Mouse (Mus musculus) T-cell, adult 2 months (primary cell): ENCODE results near the gene Tlk2.
A peak's percentile ranks its signal among the peaks of the same experiment; 100 is the strongest.

Source experiments
- DNase-seq: peaks from one replicate; pipeline ENCODE4 v3.0.0; 2022; ENCODE audit warnings: low spot score

Tlk2 gene

DNA sequence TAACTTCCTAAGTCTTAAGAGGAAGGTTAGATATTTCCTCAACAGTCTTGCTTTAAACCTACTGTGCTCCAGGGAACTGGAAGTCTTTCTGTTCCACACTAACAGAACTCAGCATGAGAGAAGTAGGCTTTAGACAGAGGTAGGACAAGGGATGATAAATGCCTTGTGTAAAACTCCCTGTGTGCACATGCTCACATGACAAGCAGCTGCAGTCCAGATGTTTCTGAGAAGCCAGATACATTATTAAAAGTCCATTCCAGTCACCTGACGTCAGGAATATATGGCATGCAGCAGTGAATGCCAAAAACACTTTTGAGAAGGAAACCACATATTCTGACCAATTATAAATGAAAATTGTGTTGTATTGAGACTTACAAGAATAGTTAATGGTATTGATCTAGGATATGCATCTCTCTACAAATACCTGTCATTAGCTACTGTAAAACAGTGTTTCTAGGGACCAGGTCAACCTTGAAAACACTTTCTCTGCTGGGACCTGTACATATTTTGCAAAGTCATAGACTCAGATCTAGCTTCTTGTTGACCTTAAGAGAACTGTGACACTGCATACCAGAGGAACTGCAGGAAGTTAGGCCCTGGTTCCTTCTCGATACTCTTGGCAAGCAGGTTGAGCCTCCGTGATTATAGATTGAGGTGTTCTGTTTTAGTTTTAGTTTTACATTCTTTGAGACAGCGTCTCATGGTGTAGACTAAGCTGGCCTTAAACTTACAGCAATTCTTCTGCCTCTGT, 83.2 kb downstream of the Tlk2 start:
- no peak for DNase-seq

DNA sequence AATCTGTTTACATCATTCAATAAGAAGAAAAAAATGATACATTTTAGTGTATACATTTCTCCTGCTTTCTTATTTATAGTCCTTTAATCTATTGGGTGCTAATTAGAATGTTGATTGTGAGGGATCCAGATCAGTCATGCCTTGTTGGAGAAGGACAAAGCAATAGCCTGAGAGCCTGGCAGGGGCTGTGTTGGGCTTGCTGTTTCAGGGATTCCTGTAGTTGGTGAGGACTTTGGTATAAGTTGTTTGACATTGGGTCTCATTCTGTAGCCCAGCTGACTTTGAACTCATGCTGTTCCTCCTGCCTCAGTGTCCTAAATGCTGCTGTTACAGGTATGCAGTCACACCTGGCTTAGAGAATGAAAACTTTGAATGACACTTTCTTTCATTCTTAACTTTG, 85.9 kb downstream of the Tlk2 start:
- no peak for DNase-seq

DNA sequence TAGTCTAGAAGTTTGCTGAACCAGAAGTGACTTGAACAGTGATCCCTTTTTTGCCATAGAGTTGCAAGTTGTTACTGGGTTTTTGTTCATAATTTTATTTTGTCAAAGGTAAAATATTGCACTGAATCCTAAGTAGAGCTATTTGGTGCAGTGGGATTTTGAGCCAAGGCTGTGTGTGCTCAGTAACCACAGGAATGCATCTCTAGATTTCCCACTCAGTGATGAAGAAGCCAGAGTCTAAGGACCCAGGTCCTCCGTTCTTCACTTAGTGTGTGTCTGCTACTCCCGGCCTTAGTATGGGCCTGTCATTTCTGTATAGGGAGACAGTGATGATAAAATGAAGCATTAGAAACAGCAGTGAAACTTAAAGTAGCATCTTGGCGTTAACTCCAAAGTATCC, 86.4 kb downstream of the Tlk2 start:
- no peak for DNase-seq

DNA sequence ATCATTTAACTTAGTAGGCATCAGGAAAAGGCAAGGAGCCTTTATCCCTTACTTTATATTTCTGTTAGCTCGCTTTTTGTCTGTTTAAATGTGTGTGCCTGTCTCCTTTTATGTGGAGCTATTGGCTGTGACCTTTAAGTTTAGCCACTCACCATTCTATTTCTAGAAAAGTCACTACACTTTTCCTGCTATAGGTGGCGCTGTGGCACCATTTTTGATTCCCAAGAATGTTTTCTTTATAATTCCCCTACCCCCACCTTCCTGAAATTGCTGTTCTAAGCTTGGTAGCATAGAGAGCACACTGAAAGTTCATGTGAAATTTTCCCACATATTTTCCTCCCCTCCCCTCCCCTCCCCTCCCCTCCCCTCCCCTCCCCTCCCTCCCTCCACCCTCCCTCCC, 91.5 kb downstream of the Tlk2 start:
- peak; percentile 16 for DNase-seq

DNA sequence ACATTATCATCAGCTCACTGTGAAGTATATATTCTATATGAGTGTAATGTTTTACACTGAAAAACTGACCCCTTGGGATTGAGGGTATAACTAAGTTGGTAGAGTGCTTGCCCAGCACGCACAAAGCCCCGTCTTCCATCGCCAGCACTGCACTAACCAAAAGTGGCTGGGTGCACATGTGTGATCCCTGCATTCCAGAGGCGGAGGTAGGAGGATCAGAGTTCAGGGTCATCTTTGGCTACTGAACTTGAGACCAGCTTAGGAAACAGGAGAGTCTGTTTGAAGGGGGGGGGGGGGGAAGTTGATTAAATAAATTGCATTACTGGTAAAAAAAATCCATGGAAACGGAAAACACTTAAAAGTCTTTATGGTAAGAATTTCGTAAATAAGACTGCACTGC, 101.8 kb downstream of the Tlk2 start:
- DNase-seq, result no peak

DNA sequence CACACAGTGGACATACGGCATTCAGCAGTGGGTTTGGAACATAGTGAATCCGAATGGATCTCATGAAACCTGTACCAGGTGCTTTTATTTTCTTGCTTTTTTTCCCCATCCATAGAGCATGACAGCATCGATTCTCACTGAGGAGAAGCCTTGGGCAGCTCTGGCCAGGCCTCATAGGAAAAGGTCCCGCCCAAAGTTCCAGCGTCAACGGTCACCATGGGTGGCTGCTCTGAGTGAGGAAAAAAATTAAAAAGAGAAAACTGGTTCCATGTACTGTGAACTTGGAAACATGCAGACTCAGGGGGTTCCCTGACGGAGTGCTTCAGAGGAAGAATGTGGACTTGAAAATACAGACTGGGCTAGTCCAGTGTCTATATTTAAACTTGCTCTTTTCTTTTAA, 102.7 kb downstream of the Tlk2 start:
- no peak for DNase-seq

DNA sequence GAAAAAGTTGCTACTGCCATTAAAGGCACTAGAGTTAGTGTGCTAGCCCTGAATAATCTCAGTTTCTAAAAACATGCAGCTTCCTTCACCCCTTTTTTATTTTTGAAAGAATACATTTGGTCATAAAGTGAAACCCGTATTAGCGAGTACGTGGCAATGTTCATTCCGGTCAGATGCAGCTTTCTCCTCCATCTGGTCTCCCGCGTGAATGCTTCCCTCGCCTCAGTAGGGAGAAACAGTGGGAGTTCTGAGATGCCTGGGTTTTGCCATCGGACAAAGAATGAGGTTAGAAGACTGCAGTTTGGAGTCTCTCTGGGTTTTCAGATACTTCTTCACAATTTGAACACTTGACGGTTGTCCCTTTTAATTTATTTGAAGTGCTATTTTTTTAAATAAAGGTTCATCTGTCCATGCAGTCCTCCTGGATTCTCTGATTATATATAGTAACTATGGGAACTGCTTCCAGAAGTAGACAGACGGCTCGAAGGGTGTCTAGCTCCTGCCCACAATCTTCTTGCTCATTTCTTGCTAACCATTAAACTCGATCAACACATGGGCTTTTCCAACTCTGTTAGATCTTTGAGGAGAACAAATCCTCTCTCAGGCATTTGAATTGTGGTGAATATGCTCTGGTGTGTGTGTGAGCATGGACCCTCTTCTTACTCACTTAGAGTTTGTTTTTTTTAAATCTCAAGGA, 103.3 kb downstream of the Tlk2 start:
- no peak for DNase-seq

DNA sequence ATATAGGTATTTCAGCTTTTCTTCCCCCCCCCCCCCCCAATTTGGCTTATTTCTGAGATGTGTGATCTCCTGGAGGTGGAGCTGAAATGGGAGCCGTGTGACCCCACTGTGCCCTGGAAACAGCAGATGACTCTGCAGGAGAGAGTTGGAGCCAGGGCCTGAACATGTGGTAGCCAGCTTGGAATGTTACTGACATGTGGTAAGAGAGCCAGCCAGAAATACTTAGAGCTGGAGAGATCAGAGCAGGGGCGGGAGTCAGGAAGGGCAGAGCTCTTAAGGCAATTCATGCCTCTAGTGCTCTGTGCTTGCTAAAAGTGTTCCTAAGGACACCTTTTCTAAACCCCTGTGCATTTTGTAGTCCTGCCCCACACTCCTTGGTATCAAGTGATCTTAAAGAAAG, 103.9 kb downstream of the Tlk2 start:
- no peak for DNase-seq

DNA sequence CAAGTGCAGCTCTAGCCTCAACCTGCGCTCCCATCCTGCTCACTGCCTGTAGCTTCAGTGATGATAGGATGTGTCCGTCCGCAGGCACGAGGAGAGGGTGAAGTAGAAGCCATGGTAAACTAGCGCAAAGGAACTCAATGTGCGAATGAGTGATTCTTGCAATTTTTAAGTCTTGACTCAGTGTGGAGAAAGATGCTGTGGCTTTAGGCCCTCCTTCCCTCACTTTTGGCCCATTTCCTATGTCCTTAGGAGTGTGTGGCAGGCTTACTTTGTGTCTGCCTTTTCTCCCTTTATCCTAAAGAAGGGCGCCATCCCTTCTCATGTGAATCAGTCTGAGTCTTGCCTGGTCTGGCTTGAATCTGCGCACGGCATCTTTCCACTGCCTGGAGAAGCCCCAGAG, 104.4 kb downstream of the Tlk2 start:
- no peak for DNase-seq

DNA sequence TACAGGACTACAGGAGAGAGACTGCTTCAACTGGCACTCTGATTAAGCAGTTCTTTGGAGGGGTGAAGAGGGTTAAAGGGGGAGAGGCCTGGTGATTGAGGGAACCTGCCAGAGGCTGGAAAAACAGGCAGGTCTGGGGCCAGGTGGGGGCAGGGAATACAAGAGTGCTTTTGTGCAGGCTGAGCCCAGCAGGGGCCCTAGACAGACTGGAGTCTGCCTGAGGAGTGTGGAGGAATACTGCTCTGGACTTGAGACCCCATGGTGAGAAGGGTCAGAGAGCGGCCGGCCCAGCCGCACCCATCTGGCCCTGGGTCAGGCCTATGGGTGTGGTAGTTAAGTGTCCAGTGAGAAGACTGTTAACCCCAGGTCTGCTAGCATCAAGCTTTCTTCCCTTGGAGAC, 107.1 kb downstream of the Tlk2 start:
- DNase-seq, result no peak

DNA sequence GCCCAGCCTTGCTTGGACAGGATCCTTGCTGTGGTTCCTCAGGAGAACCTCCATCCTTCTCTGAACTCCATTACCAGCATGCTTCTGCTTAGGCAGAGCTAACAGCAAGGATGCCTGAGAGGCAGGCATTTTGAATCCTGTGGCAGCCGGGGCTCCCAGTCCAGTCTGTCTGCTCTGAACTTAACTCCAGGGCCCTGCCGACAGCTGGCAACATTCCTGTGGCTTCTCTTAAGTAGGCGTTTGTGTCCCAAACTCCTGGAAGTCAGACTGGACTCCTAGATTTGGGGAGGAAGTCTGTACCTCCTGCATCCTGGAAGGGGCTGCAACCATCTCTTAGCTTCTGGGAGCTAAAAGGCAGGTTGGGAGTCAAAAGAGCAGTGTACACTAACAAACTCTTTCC, 110.8 kb downstream of the Tlk2 start:
- no peak for DNase-seq

DNA sequence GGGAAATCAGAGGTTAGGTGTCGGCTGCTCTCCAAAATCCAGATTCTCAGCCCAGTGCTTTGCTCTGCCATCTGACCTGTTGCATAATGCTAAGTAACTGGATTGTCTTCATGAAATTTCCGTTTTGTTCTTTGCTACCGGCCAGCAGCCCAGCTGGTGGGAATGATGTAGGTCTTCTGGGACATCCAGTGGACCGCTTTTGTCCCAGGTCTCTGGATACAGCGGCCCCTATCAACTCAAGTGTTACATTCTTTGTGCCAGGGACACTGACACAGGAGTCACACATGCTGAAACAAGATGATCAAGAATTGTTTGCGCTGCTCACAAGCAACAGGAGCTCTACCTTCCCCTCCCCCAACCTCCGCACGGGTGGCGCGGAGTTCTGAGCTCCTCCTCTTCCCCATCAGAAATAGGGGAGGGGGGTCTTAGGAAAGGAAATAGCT, 113.1 kb downstream of the Tlk2 start:
- no peak for DNase-seq

DNA sequence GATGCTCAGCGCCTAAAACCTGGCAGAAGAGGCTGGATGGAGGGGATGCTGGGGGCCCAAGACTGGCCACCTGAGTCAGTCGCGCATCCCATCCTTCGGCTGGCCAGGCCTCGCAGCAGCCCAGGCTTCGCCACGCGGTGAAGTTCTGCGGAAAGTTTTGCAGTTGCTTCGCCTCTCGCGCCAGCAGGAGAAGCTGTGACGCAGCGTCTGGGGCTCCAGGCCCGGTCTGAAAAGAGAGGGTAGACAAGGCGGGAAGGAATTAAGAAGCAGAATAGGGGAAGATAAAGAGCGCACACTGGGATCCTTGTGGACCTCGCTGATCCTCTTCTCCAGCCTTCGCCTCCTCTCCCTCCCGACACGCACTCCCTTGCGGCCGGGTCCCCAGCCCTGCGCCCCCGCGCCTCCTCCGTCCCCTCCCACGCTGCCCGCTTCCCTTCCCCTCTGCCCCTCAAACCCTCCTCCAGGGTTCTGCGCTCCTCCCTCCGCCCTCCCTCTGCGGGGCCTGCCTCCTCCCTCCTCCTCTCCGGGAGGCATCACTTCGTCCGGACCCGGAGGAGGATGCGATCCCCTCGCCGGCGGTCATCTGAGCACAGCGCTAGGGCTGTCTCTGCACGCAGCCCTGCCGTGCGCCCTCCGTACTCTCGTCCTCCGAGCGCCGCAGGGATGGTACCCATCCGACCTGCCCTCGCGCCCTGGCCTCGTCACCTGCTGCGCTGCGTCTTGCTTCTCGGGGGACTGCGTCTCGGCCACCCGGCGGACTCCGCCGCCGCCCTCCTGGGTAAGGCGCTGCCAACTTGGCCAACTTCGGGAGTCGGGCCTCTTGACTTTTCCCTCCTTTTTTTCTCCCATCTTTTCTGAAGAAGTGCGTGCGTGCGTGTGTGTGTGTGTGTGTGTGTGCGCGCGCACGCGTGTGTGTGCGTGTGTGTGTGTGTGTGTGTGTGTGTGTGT, 113.8 kb downstream of the Tlk2 start, which contains the start of gene Mrc2:
Mrc2 (plus strand) TSS at position 520 of the 948 bp plus-strand sequence.
- no peak for DNase-seq

DNA sequence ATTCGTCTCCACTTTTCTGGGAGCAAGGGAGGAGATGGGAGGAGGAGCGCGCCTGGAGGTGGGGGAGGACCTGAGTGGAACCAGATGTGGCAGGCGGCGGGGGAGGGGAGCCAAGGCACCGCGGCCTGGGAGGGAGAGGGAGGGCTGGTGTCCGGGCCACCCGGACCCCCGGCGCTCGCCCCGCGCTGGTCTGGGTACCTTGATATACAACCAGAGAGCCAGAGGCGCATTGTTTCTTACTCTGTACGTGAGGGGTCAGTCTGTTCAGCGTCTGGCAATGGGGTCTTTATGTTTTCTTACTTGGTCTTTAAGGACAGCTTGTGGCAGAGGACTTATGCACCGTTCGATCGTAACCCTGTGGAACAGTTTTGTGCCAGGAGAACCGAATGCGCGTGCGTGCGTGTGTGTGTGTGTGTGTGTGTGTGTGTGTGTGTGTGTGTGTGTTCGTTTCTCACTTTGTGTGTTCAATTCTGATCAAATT, 114.5 kb downstream of the Tlk2 start:
- DNase-seq, result no peak

DNA sequence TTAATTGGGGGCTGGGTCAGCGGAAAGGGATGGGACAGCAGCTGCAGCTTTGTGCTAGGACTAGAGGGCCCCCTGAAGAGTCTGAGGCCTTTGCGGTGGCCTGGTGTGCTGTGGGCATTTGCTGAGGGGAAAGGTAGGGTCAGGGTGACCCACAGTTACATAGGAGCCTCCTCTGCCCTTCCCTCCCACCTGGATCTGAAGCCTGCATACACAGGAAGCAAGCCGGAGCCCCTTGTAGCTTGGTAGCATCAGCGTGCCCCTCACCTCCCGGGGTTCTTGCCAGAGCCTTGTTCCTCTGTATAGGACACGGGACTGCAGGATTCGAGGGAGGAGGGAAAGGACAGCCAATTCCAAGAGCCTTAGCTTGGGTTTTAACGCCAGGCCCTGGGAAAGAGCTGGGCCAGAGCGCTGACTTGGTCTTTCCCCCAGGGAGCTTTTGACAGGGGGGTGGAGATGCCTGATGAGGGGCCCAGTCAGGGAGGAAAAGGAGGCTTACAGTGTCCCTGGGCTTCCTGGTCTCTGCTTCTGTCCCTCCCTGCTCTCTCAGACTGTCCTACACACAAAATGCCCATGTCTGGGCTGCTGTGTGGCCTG, 115.4 kb downstream of the Tlk2 start:
- no peak for DNase-seq

DNA sequence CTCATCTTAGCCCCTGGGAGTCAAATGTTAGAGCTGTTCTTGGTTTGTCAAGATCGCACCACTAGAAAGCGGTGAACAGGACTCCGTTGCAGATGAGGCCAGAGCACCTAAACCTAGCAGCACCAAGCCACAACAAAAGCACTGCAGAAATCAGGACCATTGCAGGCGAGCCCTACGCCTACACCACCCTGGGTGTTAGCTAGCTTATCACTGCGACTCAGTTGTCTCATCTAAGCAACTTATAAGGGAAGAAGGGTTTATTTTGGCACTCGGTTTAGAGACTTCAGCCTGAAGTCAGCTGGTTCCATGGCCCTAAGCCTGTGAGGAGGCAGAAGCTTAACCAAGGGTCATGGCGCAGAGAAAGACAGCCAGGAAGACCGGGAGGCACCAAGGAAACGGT, 117.5 kb downstream of the Tlk2 start:
- DNase-seq, result no peak

DNA sequence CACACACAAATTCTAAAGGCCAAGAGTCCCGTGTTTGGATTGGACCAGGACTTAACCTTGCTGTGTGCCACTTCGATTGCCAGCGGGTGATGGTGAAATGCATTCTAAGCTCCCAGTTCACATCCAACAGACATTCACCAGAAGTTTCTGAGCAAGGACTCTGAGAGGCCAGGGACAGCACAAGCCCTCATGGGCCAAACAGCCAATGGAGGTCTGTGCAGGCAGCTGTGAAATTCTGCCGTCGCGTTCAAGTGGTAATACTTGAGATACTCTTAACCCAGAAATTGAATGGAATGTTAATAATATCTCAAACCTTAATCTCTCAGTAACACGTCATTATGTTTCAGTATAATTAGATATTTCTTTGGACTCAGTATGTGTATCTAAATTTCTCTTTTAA, 131.6 kb downstream of the Tlk2 start:
- no peak for DNase-seq

DNA sequence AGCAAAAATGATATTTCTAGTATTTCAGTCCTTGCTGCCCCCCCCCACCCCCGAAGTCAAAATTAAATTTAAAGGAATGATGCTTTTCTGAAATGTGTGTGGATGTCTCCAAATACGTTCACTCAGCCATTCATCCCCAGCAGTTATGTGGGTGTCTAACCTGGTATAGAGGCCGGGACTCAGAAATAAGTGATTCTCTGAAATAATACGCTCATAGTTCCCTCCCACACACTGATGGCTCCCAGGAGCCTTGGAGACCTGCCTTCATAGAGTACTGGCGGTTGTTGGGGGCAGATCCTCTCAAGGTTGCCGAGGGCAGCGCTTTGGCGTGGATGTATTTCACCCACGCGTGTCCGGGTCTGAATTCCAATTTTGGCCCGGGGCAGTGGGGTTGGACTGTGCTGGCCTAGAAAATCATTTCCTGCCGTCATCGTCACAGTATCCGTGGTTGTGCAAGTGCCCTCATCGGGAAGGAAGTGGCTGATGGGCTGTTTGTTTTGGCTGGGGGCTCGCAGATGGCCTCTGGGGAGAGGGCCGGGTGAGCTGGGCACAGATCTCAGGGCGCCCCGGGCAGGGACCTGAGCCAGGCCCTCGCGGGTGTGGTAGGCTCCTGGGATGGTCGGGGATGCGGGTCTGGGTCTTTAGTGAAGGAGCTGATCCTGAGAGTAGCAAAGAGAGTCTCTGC, 132.8 kb downstream of the Tlk2 start:
- DNase-seq, result no peak

DNA sequence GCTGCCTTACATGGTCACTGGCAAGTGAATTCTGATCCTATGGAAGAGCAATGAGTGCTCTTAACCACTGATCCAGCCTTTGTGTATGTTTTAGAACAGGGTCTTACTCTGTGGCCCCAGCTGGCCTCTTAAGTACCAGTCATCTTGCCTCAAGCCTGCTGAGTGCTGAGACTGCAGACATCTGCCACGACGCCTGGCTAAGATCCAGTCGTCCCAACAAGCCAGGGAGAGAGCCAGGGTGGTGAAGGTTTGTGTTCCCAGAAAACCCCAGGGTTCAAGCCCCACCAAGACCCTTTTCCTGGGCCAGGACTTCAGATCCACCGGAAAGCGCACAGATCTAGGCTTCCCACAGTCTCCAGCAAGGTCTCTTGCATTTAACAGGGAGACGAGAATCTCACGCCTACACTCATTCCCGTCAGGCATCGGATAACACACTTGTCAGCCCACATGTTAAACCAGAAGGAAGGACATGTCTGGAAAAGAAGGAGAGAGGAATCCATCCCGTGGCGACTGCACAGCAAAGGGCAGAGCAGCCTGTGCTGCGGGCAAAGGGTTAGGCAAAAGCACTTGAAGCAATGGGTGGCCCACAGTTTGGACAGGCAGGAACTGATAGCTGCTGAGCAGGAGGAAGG, 133.8 kb downstream of the Tlk2 start:
- no peak for DNase-seq

DNA sequence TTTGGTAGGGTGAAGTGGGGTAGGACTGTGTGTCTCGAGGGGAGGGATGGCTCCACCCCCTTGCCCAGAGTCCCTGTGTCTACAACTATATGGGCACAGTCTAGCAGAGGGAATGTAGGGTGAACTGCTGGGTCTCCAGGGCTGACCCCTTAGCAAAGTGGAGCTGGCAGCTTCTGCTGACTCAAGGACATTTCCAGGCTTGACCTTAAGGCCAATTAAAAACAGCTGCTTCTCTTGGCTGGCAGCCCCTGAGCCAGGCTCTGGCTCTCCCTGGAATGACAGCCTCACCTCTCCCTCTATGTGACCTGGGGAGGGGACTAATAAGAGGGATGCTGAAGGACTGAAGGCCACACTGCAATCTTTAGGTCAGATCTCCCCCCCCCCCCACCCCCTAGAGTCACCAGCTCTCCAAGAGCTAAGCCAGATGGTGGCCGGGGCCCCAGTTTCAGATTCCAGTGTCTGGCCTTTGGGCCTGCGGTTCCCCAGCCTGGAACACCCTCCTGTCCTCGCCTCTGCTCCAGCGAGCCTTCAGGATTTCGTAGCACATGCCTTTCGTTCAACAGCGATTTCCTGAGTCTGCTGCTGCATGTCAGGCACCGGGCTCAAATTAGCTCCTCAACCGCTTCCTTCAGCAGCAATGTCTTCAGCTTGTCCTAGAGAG, 134.5 kb downstream of the Tlk2 start:
- DNase-seq, result no peak
